Mouse (Mus musculus): ENCODE measurements around the gene Myocos. TPM values are rescaled to one million over a fixed set of nuclear protein-coding genes. Genes with fewer than 3 reads are reported as not detected.
"Not testable (repeated sequence)": the region's sequence is repeated elsewhere in the genome, so short reads cannot be mapped to it uniquely, and the experiment has no call there.

Myocos gene
- not detected for total RNA-seq (2021)

DNA sequence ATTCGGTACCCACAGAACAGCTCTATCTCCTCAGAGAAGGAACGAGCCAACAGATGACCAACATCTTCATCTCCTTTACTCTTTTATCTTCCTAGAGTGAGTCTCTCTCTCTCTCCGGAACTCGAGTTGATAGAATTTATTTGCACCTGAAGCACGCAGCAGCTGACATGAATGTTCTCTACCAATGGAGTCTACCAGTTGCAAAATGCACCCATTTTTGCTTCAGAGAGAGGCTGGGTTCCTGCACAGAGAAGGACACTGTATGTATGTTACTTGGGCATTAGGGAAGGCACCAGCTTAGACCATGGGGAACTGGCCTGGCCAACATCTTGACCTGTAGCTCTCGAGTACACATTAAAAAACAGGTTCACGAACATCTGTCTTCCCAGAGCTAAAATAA lies at the start of gene Myocos:
TSS of gene Myocos (minus strand) at position 101 of the 400 bp plus-strand sequence.
- DNase-seq (ENCODE audit: low spot score in 2 of 2), result no peak
- intact Hi-C loops (cut with DNase I), result no loop called here

DNA sequence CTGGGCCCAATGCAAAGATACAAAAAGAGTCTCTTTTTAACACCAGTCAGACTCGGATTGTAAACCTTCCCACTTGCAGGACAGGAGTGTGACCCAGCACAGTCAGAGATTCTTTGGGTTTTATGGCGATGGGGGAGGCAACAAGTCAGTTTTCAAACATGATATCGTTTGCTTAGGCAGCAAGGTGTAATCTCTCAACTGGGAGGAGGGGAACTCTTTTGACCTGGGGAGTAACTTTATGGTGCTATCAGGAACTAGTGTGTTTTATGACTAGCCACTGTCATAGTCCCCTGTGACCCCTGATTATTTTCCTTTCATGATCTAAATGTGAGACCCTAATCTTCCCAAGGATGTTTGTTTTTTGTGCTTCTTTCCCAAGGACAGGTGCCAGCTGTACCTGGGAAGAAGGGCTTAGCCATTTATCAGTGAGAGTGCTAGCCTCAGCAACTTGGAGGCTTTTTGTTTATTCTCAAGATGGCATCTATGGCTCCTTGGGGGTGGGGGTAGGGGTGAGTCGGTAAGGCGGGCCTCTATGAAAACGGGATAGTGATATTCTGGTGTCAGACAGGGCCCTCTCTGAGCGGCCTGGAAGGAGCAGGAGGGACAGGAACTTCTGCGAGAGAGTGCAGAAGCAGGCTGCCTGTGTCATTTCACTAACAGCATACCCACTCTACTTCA lies 42.5 kb upstream of the Myocos start:
- no peak for DNase-seq (ENCODE audit: low spot score in 2 of 2)
- intact Hi-C loops (cut with DNase I), result no loop called here

DNA sequence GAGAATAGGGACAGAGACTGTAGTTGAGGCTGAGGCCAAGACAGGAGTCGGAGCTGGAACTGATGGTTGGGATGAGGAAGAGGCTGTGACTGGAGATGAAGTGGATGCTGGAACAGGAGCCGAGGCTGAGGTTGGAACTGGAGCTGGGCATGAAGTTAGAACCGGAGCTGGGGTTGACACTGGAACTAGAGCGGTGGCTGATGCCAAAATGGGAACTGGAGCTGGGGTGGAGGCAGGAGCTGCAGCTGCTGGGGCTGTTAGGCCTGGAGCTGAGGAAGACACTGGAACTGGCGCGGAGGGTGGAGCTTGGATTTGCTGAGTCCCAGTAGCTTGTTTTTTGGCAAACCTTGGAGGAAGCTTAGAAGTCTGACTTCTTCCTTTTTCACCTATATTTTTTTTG lies 39.8 kb upstream of the Myocos start:
- intact Hi-C loops (cut with DNase I), result no loop called here

DNA sequence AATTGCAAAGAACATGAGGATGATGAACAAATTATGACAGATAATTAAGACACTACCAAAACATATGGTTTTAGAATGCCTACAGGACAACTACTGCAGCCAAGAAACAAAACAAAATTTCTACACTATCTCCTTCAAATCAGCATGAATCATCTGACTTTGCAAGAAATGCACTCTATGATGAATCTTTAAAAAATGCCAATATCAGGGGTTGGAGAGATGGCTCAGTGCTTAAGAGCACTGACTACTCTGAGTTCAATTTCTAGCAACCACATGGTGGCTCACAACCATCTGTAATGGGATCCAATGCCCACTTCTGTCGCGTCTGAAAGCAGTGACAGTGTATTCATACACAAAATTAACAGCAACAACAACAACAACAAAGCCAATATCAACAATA lies 35.7 kb upstream of the Myocos start:
- no peak for DNase-seq (ENCODE audit: low spot score in 2 of 2)
- intact Hi-C loops (cut with DNase I), result no loop called here

More for the DNA sequence above, 39.8 kb upstream of the Myocos start:
- DNase-seq (ENCODE audit: low spot score in 2 of 2), result peak in 1 of 2 experiments; percentile 22

DNA sequence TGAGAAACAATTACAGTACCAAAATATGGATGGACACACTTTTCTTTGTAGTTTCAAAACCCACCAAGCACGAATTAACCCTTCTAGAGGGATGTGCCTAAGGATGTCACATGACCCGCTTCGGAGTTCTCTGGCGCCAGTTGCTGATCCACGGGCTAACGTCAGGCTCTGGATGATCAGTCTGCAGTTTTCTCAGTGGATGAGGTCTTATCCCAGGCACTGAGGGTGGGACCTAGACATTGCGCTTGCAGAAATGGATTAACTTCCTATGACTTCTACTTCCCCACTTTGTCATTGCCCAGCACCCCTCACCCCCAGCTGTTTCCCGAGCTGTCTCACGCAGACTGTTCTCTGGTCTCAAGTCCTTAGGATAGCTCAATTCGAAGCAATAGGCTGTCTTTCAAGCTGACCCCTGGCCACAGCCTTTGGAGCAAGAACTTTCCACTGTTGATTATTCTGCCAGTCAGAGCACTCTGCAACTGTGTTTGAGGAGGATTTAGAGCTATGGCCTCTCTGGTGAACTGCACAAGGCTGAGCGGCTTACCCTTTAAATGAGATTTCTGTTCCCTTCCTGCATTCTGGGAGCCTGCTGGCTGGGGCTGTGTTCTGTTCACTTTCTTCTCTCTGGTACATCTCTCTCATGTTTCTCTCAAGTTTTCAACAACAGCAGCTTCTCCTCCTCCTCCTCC lies 7.6 kb upstream of the Myocos start:
- peak in 1 of 2 experiments; percentile 5 for DNase-seq (ENCODE audit: low spot score in 2 of 2)
- intact Hi-C loops (cut with DNase I), result loop anchor here (1.0 to 10.0 kb wide), 2 partner anchors 116 to 311 kb away; no protein-coding TSS in a partner anchor

DNA sequence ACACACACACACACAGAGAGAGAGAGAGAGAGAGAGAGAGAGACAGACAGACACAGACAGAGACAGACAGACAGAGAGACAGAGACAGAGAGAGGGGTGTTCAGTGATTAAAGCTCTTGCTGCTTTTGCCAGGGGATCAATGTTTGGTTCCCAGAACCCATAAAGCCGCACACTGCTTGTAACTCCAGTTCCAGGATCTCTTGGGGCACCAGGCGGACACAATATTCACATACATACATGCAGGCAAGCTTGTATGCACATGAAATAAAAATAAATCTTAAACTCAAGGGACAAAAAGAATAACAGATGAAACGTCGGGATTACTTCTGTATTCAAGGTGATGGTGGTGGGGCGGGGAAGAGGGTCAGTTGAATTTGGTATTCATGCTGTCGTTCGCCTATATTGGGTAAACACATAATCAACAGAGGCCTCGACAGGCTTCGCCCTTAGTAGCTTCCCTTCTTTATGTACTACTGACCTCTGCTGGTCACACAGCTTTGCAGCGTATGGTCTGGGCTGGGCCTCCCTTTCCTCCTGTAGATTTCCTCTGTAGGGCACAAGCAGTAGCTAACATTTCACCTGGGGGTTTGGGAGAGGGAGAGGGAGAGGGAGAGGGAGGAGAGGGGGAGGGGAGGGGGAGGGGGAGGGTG lies 6.9 kb upstream of the Myocos start:
- peak; percentile 74 for DNase-seq (ENCODE audit: low spot score in 2 of 2)
- intact Hi-C loops (cut with DNase I), result loop anchor here (1.0 to 10.0 kb wide), 2 partner anchors 116 to 310 kb away; no protein-coding TSS in a partner anchor

DNA sequence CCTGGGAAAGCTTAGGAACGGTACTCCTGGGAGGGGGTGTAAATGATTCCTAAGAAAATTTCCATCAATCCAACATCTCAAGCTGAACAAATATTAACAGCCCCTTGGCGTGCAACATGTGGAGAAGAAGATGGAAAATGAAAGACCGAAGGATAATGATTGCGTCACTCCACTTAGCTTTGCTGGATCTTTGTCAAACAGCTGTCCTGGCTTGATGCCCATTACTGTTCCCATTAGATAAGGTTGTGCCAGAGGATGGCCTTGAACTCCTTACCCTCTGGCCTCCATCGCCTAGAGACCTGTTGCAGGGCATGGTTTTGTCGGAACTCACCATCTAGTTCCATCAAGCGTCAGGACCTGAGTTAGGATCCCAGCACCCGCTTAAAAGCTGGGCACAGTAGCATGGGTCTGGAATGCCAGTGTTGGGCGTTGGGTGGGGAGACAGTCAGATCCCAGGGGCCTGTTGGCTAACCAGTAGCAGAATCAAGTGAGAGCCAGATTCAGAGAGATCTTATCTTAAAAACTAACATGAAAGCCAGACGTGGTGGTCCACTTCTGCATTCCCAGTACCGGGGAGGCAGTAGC lies 2.3 kb upstream of the Myocos start:
- no peak for DNase-seq (ENCODE audit: low spot score in 2 of 2)
- intact Hi-C loops (cut with DNase I), result loop anchor here (10.0 kb wide), 1 partner anchor 306 kb away; no protein-coding TSS in a partner anchor

DNA sequence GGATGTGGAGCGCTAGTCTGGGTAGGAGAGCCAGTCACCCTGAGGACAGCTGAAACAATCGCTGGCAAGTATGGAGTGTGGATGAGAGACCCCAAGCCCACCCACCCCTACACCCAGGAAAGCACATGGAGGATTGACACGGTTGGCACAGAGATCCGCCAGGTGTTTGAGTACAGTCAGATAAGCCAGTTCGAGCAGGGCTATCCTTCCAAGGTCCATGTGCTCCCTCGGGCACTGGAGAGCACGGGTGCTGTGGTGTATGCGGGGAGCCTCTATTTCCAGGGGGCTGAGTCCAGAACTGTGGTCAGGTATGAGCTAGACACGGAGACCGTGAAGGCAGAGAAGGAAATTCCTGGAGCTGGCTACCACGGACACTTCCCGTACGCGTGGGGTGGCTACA lies 9.6 kb downstream of the Myocos start:
- DNase-seq (ENCODE audit: low spot score in 2 of 2), result no peak

DNA sequence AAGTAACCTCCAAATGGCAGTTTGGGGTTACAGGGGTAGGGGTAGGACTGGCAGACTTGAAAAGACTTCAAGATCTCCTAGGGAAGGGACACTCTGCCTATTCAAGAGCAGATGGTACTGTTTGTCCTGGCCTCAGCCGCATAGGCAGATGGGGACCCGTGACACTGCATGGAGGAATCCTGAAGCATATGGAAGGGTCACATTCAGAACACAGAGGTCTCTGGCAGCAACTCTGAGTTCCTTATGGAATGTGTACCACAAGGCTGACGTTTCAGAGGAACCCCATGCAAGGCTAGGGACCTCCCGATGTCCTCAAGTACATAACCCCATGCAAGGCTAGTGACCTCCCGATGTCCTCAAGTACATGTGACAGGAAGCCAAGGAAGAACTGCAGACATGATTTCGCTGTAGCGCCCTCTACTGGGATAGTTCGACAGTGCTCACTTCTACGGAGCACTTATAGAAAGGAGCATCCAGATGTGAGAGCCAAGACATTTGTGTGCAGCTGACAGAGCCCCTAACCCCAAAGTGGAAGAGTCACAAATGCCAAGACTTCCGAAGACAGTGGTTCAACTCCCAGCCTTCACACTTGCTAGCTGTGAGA lies 11.8 kb downstream of the Myocos start:
- intact Hi-C loops (cut with DNase I), result no loop called here
- no peak for DNase-seq (ENCODE audit: low spot score in 2 of 2)

More for the DNA sequence above, 9.6 kb downstream of the Myocos start:
- intact Hi-C loops (cut with DNase I), result no loop called here

DNA sequence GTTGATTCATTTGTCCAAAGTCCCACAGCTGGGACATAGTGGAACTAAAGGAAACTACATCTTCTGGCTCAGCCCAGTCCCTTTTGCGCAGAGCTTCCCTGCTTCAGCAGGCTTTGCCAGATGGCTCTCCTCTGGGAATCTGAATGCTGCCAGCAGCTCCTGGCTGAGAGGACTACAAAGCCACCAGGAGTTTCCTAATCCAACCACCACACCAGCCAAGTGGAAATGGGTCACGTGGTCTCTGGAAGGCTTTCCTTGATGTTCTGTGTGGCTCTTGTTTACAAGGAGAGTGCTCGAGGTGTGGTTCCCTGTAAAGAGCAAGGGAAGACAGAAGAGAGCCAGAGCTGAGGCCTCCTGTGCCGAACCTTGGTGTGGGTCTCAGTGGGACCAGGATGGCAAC lies 14.3 kb downstream of the Myocos start:
- peak; percentile 42 to 75 for DNase-seq (ENCODE audit: low spot score in 2 of 2)
- intact Hi-C loops (cut with DNase I), result no loop called here

DNA sequence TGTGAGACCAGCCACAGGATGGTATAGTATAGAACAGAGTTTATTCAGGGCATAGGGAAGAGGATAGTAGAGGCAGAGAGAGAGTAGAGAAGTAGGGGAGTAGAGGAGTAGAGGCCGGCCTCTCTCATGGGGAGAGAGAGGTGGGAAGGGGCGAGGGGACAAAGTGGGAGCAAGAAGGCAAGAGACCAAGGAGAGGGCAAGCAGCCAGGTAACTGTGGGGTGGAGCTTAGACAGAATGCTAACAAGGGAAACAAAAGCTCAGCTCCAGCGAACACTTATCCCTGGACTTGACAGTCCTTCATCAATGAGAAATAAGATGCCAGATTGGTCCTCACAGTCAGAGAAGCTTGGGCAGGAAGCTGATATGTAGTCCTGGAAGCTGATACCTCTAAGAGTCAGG lies 15.4 kb downstream of the Myocos start:
- DNase-seq (ENCODE audit: low spot score in 2 of 2), result no peak
- intact Hi-C loops (cut with DNase I), result no loop called here

DNA sequence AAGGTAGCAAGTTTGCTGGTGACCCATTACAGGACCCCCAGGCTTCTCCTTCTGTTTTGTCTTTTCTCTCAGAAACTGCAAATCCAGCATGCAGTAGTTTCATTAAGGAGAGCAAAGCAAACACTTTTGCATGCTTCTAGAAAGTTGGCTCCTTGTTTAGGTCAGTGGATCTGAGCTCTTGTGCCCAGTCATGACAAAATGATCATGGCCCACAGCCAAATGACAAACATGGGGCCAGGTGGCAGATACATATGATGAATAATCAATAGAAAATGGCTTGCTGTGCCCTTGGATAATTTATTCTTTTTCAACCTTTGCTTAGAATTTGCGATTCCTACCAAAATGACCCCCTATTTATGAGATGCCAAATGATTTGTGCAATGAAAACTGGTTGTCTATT lies 18.2 kb downstream of the Myocos start:
- no peak for DNase-seq (ENCODE audit: low spot score in 2 of 2)
- intact Hi-C loops (cut with DNase I), result no loop called here

DNA sequence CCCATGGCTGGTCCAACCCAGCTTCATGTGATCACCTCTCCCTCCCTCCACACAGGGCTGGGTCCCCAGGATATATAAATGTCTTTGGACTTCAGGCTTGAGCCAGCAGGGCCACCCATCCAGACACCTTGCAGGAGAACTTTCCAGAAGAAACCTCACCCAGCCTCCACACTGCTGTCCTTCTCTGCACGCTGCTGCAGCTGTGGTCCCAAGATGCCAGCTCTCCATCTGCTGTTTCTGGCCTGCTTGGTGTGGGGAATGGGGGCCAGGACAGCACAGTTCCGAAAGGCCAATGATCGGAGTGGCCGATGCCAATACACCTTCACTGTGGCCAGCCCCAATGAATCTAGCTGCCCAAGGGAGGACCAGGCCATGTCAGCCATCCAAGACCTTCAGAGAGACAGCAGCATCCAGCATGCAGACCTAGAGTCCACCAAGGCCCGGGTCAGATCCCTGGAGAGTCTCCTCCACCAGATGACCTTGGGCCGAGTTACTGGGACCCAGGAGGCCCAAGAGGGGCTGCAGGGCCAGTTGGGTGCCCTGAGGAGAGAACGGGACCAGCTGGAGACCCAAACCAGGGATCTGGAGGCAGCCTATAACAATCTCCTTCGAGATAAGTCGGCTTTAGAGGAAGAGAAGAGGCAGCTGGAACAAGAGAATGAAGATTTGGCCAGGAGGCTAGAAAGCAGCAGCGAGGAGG lies 18.8 kb downstream of the Myocos start, which contains the start of gene Myoc:
TSS of gene Myoc (plus strand) at position 105 of the 700 bp plus-strand sequence.
- intact Hi-C loops (cut with DNase I), result no loop called here
- DNase-seq (ENCODE audit: low spot score in 2 of 2), result no peak

DNA sequence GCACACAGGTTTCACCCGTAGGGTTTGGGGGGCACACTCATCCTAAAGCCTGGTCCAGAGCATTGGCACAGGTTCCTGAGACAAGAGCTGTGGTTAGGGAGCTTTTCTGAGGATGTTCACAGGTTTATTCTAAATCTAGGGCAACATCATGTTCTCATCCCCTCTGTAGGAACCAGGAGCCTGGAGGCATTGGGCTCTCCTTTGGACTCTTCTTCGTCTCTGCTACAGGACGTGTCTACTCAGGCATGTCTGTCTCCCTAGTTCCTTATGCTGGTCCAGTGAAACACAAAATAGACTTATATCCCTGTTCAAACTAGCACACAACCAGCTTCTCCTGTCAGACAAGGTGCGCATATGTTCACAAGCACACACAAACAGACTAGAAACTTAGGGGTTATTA lies 19.5 kb downstream of the Myocos start:
- DNase-seq (ENCODE audit: low spot score in 2 of 2), result no peak
- intact Hi-C loops (cut with DNase I), result no loop called here

DNA sequence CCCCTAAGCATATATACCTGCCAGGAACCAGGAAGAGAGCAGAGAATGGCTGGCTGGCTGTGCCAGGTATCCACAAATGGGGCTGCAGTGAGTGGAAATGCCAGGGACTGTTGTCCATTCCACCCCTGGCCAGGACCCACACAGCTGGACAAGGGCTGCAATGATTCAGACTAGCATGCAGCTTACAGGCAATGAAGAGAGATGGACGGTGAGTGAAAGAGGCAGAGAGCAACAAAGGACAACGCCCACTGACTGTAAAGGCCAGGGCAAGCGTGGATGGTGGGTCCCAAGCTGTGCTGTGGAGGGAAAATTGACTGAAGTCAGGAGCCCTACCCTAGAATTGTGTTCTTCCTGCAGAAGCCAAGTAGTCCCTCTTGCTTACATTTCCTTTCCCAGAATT lies 21.5 kb downstream of the Myocos start:
- intact Hi-C loops (cut with DNase I), result no loop called here
- DNase-seq (ENCODE audit: low spot score in 2 of 2), result no peak

DNA sequence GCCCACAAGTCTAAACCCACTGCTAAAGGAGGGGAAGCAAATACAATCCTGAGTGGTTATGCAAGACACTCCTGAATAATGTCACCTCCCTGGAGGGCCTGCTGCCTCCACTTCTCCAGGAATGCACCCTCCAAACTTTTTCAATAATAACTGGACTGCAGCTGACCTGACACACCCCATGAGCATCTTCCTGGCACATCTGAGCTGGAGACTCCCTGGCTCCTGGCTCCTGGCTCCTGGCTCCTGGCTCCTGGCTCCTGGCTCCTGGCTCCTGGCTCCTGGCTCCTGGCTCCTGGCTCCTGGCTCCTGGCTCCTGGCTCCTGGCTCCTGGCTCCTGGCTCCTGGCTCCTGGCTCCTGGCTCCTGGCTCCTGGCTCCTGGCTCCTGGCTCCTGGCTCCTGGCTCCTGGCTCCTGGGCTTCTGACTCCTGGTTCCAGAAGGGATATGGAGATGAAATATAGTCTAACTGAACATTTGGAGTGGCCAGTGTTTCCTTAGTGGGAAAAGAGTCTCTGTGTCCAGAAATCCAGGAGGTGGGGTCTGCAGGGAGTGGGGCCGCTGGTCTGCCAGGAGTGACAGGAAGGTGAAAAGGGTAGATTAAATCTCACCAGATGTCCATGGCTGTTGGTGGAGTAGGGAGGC lies 22.6 kb downstream of the Myocos start:
- DNase-seq (ENCODE audit: low spot score in 2 of 2); intact Hi-C loops (cut with DNase I): not testable (repeated sequence)

DNA sequence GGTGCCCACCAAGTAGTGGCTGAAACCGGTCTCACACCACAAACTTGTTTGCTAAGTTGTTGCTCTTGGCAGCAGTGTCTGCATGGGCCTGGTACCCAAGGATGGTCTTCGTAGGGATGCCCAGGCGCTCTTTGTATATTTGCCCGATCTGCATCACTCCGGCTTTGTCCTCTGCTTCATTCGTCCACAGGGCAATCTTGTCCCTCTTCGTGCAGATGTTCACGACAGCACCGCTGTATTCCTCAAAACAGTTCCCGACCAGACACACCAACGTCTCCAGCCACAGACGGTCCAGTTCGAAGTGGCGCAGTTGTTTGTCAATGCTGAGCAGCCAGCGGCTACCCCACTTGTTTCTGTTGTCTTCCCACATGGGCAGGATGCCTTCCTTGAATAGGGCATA lies 29.7 kb downstream of the Myocos start:
- intact Hi-C loops (cut with DNase I); DNase-seq (ENCODE audit: low spot score in 2 of 2): not testable (repeated sequence)

DNA sequence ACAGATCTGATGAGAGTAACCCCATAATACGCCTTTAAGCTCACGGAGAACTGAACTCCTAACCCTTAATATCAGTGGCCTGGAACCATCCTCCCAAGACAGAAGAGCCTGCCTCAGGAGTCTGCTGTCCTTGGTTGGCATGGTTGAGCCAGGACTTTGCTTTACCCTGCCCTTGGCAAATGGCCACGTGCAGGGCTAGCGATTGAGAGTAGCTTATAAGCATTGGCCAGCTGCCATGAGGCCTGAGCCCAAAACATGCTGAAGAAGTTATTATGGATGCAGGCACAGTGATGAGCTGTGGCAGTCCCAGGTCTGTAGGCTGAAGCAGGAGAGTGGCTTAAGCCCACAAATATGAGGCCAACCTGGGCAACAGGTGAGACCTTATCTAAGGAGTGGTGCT lies 30.2 kb downstream of the Myocos start:
- DNase-seq (ENCODE audit: low spot score in 2 of 2); intact Hi-C loops (cut with DNase I): not testable (repeated sequence)

DNA sequence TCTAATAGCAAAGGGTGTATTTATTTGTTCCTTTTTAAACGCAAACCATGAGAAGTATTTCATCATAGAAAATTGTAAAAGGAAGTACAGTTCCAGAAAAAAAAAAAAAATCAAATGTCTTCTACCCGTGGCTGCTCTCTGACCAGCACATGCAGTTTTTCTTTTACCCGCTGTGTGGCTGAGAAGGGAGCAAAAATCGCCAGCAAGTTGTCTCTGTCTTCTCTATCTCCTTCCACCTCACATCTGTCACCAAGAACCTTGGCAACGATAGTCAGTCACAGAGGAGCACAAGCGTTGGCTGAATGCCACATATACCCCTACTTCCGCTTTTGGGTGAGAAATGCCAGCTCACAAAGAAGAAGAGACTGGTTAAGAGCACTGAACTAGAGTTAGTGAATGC lies 32.8 kb downstream of the Myocos start:
- peak in 1 of 2 experiments; percentile 10 for DNase-seq (ENCODE audit: low spot score in 2 of 2)
- intact Hi-C loops (cut with DNase I), result no loop called here
